Mouse (Mus musculus) hindbrain, embryonic 11.5 days (tissue): Measurements from ENCODE around the gene Rfesd. TPM values are rescaled to one million over a fixed set of nuclear protein-coding genes. Genes with fewer than 3 reads are reported as not detected.

ENCODE experiments used
- ATAC-seq: fragments of 200-750 bp; cut with Nextera tagmentation; 2 replicates; pipeline ENCODE4 v1.8.0; 2017; ENCODE audit warnings: mild to moderate bottlenecking, moderate TSS enrichment, moderate library complexity; ENCODE audit not compliant: low FRiP score
- DNase-seq: peaks from one replicate; pipeline ENCODE4 v3.0.0-alpha.2; 2015; ENCODE audit warnings: low spot score
- H3K27ac ChIP-seq: fragments of 300-500 bp; sonication (generic); 2 replicates; pipeline ENCODE4 v1.5.1; 2014; ENCODE audit warnings: mild to moderate bottlenecking, low read depth, low read length
- H3K27me3 ChIP-seq: fragments of 300-500 bp; sonication (generic); 2 replicates; pipeline ENCODE4 v1.6.1; 2014; ENCODE audit warnings: mild to moderate bottlenecking, low read length, moderate library complexity, mixed read lengths; ENCODE audit not compliant: control insufficient read depth, insufficient read depth
- H3K36me3 ChIP-seq: fragments of 300-500 bp; sonication (generic); 2 replicates; pipeline ENCODE4 v1.6.1; 2014; ENCODE audit warnings: mild to moderate bottlenecking, low read length, moderate library complexity, mixed read lengths; ENCODE audit not compliant: control insufficient read depth, insufficient read depth
- H3K4me1 ChIP-seq: fragments of 300-500 bp; sonication (generic); replicated peaks from 2 replicates; pipeline ENCODE4 v1.6.1; 2014; ENCODE audit warnings: low read length, mixed read lengths; ENCODE audit not compliant: control insufficient read depth, insufficient read depth
- H3K4me2 ChIP-seq: fragments of 300-500 bp; sonication (generic); replicated peaks from 2 replicates; pipeline ENCODE4 v1.6.1; 2014; ENCODE audit warnings: mild to moderate bottlenecking, low read depth, low read length
- H3K4me3 ChIP-seq: fragments of 300-500 bp; sonication (generic); 2 replicates; pipeline ENCODE4 v1.5.1; 2014; ENCODE audit warnings: low read depth, low read length
- H3K9ac ChIP-seq: fragments of 300-500 bp; sonication (generic); 2 replicates; pipeline ENCODE4 v1.6.1; 2014; ENCODE audit warnings: low read depth, low read length
- H3K9me3 ChIP-seq: fragments of 300-500 bp; sonication (generic); 2 replicates; pipeline ENCODE4 v1.6.1; 2016; ENCODE audit warnings: low read length; ENCODE audit not compliant: control insufficient read depth
- WGBS: fragments of 180-500 bp; shearing (Covaris S2); extraction: QIAGEN DNeasy Blood & Tissue Kit; methylation state at CpG from one replicate; pipeline ENCODE4 v1.1.7; 2014; 5-methylcytosine and 5-hydroxymethylcytosine counted together
- polyA plus RNA-seq: library from polyadenylated mRNA; unstranded; fragments of >200 nt; fragmentation: Nextera tagmentation; extraction: Ambion mirVana; gene quantifications from 2 replicates; pipeline ENCODE4 v1.2.1, GENCODE M21; 2014

Rfesd gene
- 18.0 and 19.4 TPM in 2 replicates for polyA plus RNA-seq

DNA sequence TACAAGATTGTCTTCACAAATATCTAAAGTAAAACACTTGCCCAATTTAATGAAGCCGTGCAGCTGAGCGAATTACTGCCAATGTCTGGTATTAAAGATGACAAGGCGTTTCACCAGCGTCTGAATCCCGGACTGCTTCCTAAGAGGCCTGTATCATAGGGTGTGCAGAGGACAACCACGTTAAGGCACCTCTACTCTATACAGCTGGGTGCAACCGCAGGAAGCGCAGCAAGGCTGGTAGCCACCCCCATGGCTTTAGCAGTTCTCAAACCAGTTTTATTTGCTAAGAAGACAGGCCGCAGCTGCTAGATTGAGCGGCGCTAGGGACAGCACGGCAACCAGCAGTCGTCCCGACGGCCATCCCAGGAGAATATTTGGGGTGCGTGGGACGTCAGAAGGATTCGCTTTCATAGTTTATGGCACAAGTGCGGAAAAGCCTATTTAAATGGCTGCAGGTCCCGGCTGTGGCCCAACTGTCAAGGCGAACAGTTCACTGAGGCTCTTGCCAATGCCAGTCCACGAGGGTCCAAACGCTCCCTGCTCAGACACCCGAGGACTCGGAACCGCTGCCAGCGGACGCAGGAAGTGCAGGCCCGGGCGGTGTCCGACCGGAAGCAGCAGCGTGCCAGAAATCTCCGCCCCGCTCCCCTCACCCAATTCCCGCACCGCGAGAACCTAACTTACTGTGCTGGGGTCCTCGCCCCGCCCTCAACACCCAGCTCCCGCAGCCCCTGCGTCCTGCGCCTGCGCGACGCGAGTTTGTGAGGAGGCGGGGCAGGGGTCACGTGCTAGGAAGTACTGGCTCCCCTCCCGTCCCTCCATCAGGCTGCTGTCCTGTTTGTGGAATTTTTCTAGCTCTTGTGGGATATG lies at the start of gene Rfesd:
Gene Rfesd (minus strand): TSS at position 746 of the 870 bp plus-strand sequence.
- Histone ChIP-seq H3K27me3 (no peaks in the 10 kb centered on the region), H3K4me3 (peak within 1 kb of the TSS; percentile 77), H3K4me1 (no peaks in the 10 kb centered on the region), H3K36me3 (no peaks in the 10 kb centered on the region), H3K4me2 (peak within 1 kb of the TSS; percentile 77), H3K9me3 (no peaks in the 10 kb centered on the region), H3K9ac (peak within 1 kb of the TSS; percentile 94), H3K27ac (peak within 1 kb of the TSS; percentile 87)
- 2% methylated on average over 47 of the region's 50 CpGs for WGBS
- ATAC-seq (peak; percentile 100), DNase-seq (peak; percentile 99)

DNA sequence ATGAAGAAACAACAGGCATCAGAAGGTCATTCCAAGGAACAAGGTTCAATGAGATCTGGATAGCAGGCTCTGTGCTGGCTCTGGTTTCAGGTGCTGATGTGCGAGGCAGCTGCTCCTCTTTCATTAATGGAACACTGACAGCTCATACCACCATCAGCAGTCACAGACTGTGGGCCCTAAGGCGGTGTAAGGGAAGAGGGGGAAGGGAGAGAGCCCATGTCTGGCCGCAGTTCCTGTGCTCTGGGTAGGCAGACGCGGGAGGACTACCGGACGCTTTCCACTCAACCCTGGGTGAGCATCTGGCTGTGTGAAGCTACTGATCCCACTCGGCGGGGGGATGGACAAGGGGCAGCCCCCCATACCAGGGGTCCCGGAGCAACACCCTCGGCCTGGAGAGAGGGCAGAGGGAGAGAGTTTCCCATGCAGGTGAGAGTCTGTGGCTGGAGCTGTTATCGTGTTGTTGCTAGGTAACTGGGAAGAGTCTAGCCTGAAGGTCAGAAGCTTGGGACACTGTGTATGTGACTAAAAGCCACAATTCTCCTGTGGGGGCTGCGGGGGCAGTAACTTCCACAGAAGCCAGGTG lies 45.9 kb upstream of the Rfesd start:
- Histone ChIP-seq H3K4me2 (no peak overlapping the region), H3K9ac (no peak overlapping the region), H3K9me3 (no peaks in the 10 kb centered on the region), H3K4me3 (no peak overlapping the region), H3K36me3 (no peaks in the 10 kb centered on the region), H3K4me1 (no peaks in the 10 kb centered on the region), H3K27me3 (no peaks in the 10 kb centered on the region), H3K27ac (no peak overlapping the region)
- DNase-seq, result no peak
- WGBS, result 89% methylated on average over 13 of the region's 13 CpGs
- ATAC-seq, result peak; percentile 63; the same call in 1 of the 2 replicates

DNA sequence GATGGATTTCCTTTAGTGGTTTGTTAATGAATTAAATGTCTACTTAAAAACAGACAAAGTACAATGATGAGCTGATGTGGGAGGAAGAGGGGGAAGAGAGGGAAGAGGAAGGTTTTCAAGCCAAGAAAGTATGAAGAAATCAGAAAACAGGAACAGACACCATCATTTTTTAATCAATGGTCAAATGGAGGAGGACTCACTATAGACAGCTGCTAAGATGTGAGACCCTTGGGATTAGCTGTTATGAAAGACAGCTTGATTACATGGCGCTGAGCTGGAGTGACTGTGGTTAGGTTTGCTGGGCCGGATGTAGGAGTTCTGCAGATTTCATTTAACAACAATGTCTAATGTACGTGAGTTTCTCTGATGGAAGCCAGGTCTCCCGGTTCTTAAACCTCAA lies 45.0 kb upstream of the Rfesd start:
- Histone ChIP-seq H3K4me3 (no peak overlapping the region), H3K9ac (no peak overlapping the region), H3K9me3 (no peaks in the 10 kb centered on the region), H3K4me1 (no peaks in the 10 kb centered on the region), H3K4me2 (no peak overlapping the region), H3K36me3 (no peaks in the 10 kb centered on the region), H3K27me3 (no peaks in the 10 kb centered on the region), H3K27ac (no peak overlapping the region)
- WGBS, result 93% methylated on average over 4 of the region's 4 CpGs
- DNase-seq (no peak), ATAC-seq (no peak)

DNA sequence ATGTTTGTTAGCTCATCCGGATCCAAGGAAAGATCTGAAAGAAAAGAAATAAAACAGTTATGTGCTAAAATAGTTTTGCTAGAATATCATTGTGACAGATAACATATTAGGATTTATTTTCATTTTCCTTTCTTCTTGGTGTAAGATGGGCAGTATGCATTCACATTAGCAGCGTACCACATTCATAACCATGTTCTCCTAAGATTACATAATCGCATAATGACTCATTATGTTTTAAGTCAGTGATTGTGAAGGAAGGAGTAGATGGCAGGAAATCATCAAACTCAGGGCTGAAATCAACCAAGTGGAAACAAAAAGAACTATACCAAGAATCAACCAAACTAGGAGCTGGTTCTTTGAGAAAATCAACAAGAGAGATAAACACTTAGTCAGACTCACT lies 44.0 kb upstream of the Rfesd start:
- ATAC-seq (no peak), DNase-seq (no peak)
- Histone ChIP-seq H3K27me3 (peaks cover 3% of the 10 kb centered on the region; the same call in 1 of the 2 replicates), H3K9ac (no peak overlapping the region), H3K27ac (no peak overlapping the region), H3K4me2 (no peak overlapping the region), H3K9me3 (no peaks in the 10 kb centered on the region), H3K4me3 (no peak overlapping the region), H3K4me1 (no peaks in the 10 kb centered on the region), H3K36me3 (no peaks in the 10 kb centered on the region)
- 95% methylated on average over 3 of the region's 3 CpGs for WGBS

DNA sequence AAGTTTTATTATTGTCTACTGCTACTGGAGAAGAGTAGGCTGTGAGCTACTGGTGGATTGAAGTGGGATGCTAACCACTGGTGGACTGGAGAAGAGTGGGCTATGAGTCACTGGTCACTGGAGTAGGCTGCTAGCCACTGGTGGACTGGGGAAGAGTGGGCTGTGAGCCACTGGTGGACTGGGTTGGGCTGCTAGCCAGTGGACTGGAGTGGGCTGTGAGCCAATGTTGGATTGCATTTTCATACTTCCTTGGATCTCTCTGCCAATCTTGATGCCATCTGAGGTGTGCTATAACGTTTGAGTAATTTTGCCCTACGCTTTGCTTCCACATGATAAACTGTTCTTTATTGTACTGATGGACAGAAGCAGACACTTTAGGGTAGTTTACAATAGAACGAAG lies 43.6 kb upstream of the Rfesd start:
- Histone ChIP-seq H3K4me1 (no peaks in the 10 kb centered on the region), H3K4me2 (no peak overlapping the region), H3K36me3 (no peaks in the 10 kb centered on the region), H3K9ac (no peak overlapping the region), H3K27ac (no peak overlapping the region), H3K27me3 (peaks cover 4% of the 10 kb centered on the region; the same call in 1 of the 2 replicates), H3K4me3 (no peak overlapping the region), H3K9me3 (no peaks in the 10 kb centered on the region)
- no peak for ATAC-seq
- DNase-seq, result no peak
- 93% methylated on average over 3 of the region's 3 CpGs for WGBS

DNA sequence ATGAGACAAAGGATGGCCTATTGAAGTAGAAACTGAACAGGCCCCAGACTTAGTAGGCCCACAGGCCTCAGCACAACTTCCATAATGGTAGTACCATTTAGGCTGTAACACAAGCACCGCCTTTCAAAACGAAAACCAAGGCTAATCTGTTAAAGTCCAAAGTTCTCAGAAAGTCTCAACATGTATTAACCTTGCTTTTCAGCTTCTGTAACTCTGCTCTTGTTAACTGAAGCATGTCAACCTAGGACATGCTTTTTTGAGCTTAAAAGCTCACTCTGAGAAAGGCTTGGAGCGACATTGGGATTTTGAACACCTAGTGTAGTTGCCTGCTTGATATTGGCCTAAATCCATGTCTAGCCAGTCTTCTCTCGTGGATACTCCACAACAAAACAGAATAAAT lies 41.1 kb upstream of the Rfesd start:
- Histone ChIP-seq H3K4me3 (no peak overlapping the region), H3K36me3 (no peaks in the 10 kb centered on the region), H3K9ac (no peak overlapping the region), H3K9me3 (no peaks in the 10 kb centered on the region), H3K27ac (no peak overlapping the region), H3K27me3 (peaks cover 17% of the 10 kb centered on the region), H3K4me2 (no peak overlapping the region), H3K4me1 (no peaks in the 10 kb centered on the region; the same call in 1 of the 2 replicates)
- DNase-seq, result no peak
- WGBS, result 94% methylated on average over 4 of the region's 4 CpGs
- no peak for ATAC-seq

DNA sequence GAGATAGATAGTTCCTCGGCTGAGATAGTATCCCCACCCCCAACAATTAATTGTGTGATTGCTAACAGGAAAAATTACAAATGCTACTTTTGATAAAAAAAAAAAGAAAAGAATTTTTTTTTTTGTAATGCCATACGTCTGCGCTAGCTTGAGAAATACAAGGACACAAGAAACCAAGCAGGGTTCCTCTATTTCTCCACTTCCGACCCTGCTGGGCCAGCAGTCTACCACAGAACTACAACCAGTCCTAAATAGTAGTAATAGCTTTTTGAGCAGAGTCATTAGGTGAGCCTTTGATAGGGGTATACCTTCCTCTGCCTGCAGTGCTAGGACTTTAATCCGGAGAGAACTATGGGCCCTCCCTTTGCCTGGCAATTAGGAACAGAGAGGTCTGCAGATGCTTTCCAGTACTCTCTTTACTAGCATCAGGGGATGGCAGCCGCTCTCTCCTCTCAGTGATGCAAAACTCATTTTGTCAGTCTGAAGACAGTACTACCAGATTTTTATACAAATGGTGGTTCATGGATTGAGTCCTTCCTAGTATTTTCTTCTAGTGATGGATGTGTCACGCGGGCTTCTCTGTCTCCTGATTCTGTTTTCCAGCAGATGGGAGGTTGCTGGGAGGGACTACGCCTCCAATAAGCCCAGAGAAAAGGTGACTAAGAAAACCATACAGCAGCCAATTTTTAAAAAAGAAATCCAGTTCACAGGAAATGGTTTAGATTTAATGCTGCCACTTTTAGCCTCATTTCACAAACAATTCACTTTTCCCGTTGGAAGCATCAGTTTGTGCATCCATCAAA lies 38.9 kb upstream of the Rfesd start:
- DNase-seq (no peak), ATAC-seq (no peak)
- Histone ChIP-seq H3K36me3 (no peaks in the 10 kb centered on the region), H3K4me1 (no peaks in the 10 kb centered on the region; the same call in 1 of the 2 replicates), H3K27me3 (peaks cover 20% of the 10 kb centered on the region), H3K9me3 (no peaks in the 10 kb centered on the region), H3K4me3 (no peak overlapping the region), H3K4me2 (no peak overlapping the region), H3K9ac (no peak overlapping the region), H3K27ac (no peak overlapping the region)
- WGBS, result 70% methylated on average over 10 of the region's 10 CpGs

DNA sequence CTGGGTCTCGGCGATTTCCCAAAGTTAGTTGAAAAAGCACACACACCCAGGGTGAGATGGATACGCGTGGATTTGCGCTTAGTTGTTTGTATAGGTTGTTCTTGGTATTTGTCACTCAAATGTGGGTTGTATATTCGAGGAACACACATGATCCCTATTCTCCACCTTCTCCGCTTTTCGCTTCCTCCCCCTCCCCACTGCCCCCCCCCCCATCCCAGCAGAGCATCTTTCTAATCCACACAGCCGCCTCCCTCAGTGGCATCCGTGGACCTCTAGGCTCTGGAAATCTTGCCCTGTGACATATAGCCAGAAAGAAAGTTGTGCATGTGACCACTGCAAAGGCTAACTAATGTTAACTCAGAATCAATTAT lies 38.4 kb upstream of the Rfesd start, which contains the start of gene Gpr150:
Gene Gpr150 (minus strand): TSS at position 101 of the 371 bp plus-strand sequence.
- peak within 1 kb of the TSS; percentile 52 for H3K4me3 ChIP-seq
- peaks cover 20% of the 10 kb centered on the region for H3K27me3 ChIP-seq
- H3K9ac ChIP-seq, result peak within 1 kb of the TSS; percentile 53; the same call in 1 of the 2 replicates
- 18% methylated on average over 10 of the region's 10 CpGs for WGBS
- no peaks in the 10 kb centered on the region; the same call in 1 of the 2 replicates for H3K4me1 ChIP-seq
- DNase-seq, result no peak
- H3K27ac ChIP-seq, result no peak within 1 kb of the TSS
- peak within 1 kb of the TSS; percentile 99 for H3K4me2 ChIP-seq
- no peaks in the 10 kb centered on the region for H3K36me3 ChIP-seq
- H3K9me3 ChIP-seq, result no peaks in the 10 kb centered on the region
- ATAC-seq, result no peak; the same call in 1 of the 2 replicates
